Mouse (Mus musculus) erythroblast, embryonic 14.5 days (primary cell): ENCODE measurements around the gene Ankrd33.

Source experiments
- GATA1 ChIP-seq: IDR thresholded peaks from 2 replicates; pipeline ENCODE4 v1.6.1; 2012; ENCODE audit warnings: low read length, inconsistent platforms, mixed read lengths
- TAL1 ChIP-seq: IDR thresholded peaks from 3 replicates; pipeline ENCODE4 v1.6.1; 2012; ENCODE audit warnings: low read length, inconsistent platforms, mixed read lengths

- TF ChIP-seq GATA1 (no peak), TAL1 (no peak)
These were observed 17.2 kb downstream of the Ankrd33 start for GRCm38 (mm10) chr15:101132761-101133160.
